Comparison of ENCODE assay signal across 8 mouse cellular contexts in the genomic region with DNA sequence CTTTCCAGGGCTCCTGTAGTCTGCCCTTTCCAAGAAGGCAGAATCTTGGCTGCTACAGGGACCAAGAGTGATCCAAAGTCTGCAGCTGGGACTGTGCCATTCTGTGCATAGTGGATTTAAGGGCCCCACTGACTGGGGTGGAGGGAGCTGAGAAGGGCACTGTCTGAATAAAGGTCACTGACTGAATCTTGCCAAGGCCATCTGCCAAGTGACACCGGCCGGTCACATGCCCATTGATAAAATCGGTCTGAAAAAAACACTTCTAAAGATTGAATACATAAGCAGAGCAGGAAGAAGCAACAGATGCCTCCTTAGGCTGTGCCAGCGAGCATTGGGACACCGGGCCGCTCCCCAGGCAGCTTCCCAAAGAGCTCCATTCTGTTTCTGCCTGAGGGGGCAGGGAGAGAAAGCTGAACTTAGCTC. TPM values are rescaled to one million over a fixed set of nuclear protein-coding genes. Genes with fewer than 3 reads are reported as not detected.
A peak's percentile ranks its signal among the peaks of the same experiment; 100 is the strongest.
DNase-seq lines count a peak whose midpoint lies in the region; ATAC-seq and TF ChIP-seq lines count a peak whose summit lies in the region.

No protein-coding gene starts in this region.

- no peak overlapping the region for H3K9ac ChIP-seq in kidney, postnatal 0 days (ENCODE audit: low read depth, low read length)
- no peak overlapping the region for H3K9ac ChIP-seq in hindbrain, embryonic 15.5 days
- no peak overlapping the region for H3K9ac ChIP-seq in midbrain, embryonic 16.5 days (ENCODE audit: low read depth, low read length)
- H3K9ac ChIP-seq in liver, postnatal 0 days (replicated peaks) = no peak overlapping the region

- H3K4me1 ChIP-seq in kidney, postnatal 0 days (replicated peaks; ENCODE audit: insufficient read depth, low read length) = no peaks in the 10 kb centered on the region
- peaks cover 37% of the 10 kb centered on the region for H3K4me1 ChIP-seq in hindbrain, embryonic 15.5 days (replicated peaks)
- H3K4me1 ChIP-seq in midbrain, embryonic 16.5 days (ENCODE audit: control insufficient read depth, insufficient read depth, low read length) = peaks cover 24% of the 10 kb centered on the region; the same call in 1 of the 2 replicates
- no peaks in the 10 kb centered on the region for H3K4me1 ChIP-seq in liver, postnatal 0 days (ENCODE audit: insufficient read depth)

- 42% methylated on average over 6 of the region's 6 CpGs for WGBS in kidney, postnatal 0 days
- 21% methylated on average over 6 of the region's 6 CpGs for WGBS in hindbrain, embryonic 15.5 days
- 28% methylated on average over 6 of the region's 6 CpGs for WGBS in midbrain, embryonic 16.5 days
- 51% methylated on average over 6 of the region's 6 CpGs for WGBS in liver, postnatal 0 days (ENCODE audit: insufficient replicate concordance)

- no peak overlapping the region for H3K27ac ChIP-seq in kidney, postnatal 0 days
- no peak overlapping the region for H3K27ac ChIP-seq in hindbrain, embryonic 15.5 days (replicated peaks)
- H3K27ac ChIP-seq in midbrain, embryonic 16.5 days (ENCODE audit: low read length) = no peak overlapping the region
- no peak overlapping the region for H3K27ac ChIP-seq in liver, postnatal 0 days (ENCODE audit: low read depth)

- H3K27me3 ChIP-seq in kidney, postnatal 0 days (ENCODE audit: insufficient read depth, low read length) = peaks cover 6% of the 10 kb centered on the region; the same call in 1 of the 2 replicates
- 0 out of 2 replicates have a peak, but pooled peaks cover 23% of the 10 kb centered on the region for H3K27me3 ChIP-seq in hindbrain, embryonic 15.5 days
- H3K27me3 ChIP-seq in midbrain, embryonic 16.5 days (ENCODE audit: control insufficient read depth, insufficient read depth, low read depth, low read length) = peaks cover 8% of the 10 kb centered on the region
- H3K27me3 ChIP-seq in liver, postnatal 0 days (ENCODE audit: insufficient read depth, low read length) = peaks cover 19% of the 10 kb centered on the region

- H3K9me3 ChIP-seq in kidney, postnatal 0 days (replicated peaks; ENCODE audit: low read length) = no peaks in the 10 kb centered on the region
- no peaks in the 10 kb centered on the region for H3K9me3 ChIP-seq in hindbrain, embryonic 15.5 days
- H3K9me3 ChIP-seq in midbrain, embryonic 16.5 days (replicated peaks; ENCODE audit: control insufficient read depth, low read length, poor library complexity, severe bottlenecking) = no peaks in the 10 kb centered on the region
- H3K9me3 ChIP-seq in liver, postnatal 0 days (ENCODE audit: low read length) = no peaks in the 10 kb centered on the region

- 0 out of 2 replicates have a peak overlapping the region, but pooled peaks have one; percentile 6 for H3K4me3 ChIP-seq in kidney, postnatal 0 days (replicated peaks; ENCODE audit: low read depth, low read length)
- H3K4me3 ChIP-seq in hindbrain, embryonic 15.5 days = peak overlapping the region; percentile 33
- H3K4me3 ChIP-seq in midbrain, embryonic 16.5 days (ENCODE audit: low read depth, low read length) = no peak overlapping the region; the same call in 1 of the 2 replicates
- no peak overlapping the region for H3K4me3 ChIP-seq in liver, postnatal 0 days (ENCODE audit: low read depth, low read length)

- no peaks in the 10 kb centered on the region for H3K36me3 ChIP-seq in kidney, postnatal 0 days (ENCODE audit: insufficient read depth, low read length)
- H3K36me3 ChIP-seq in hindbrain, embryonic 15.5 days = no peaks in the 10 kb centered on the region
- no peaks in the 10 kb centered on the region for H3K36me3 ChIP-seq in midbrain, embryonic 16.5 days (ENCODE audit: control insufficient read depth, insufficient read depth, low read length)
- H3K36me3 ChIP-seq in liver, postnatal 0 days (replicated peaks; ENCODE audit: insufficient read depth, low read length) = no peaks in the 10 kb centered on the region

- peak overlapping the region; percentile 58; the same call in 1 of the 2 replicates for H3K4me2 ChIP-seq in kidney, postnatal 0 days (ENCODE audit: low read length)
- H3K4me2 ChIP-seq in hindbrain, embryonic 15.5 days = peak overlapping the region; percentile 69
- H3K4me2 ChIP-seq in midbrain, embryonic 16.5 days (ENCODE audit: low read length) = peak overlapping the region; percentile 63; the same call in 1 of the 2 replicates
- H3K4me2 ChIP-seq in liver, postnatal 0 days (ENCODE audit: low read depth, low read length) = no peak overlapping the region

- no peak for TF ChIP-seq EP300 in liver, postnatal 0 days (IDR thresholded peaks at IDR 0.05; ENCODE audit: low read depth)

- DNase-seq in kidney, postnatal 0 days (ENCODE audit: low spot score) = no peak
- no peak for DNase-seq in kidney, adult 9 months
- peak; percentile 50 to 71 for DNase-seq in cerebellum, postnatal 10 days
- no peak for DNase-seq in ovary, postnatal 36 days (ENCODE audit: low spot score)
- no peak for DNase-seq in liver, postnatal 0 days
- DNase-seq in ovary, adult 18-20 months (ENCODE audit: low spot score) = no peak

- TF ChIP-seq CTCF in kidney, postnatal 0 days (IDR thresholded peaks at IDR 0.05; ENCODE audit: low read depth) = no peak
- TF ChIP-seq CTCF in liver, postnatal 0 days (IDR thresholded peaks at IDR 0.05; ENCODE audit: low read depth) = no peak

- no peak for ATAC-seq in kidney, postnatal 0 days (replicated peaks; ENCODE audit: low FRiP score, low read depth)
- ATAC-seq in hindbrain, embryonic 15.5 days (ENCODE audit: low FRiP score, low read depth) = peak; percentile 74; the same call in 1 of the 2 replicates
- peak; percentile 44; the same call in 1 of the 2 replicates for ATAC-seq in midbrain, embryonic 16.5 days
- ATAC-seq in liver, postnatal 0 days = no peak

RNA-seq across cellular contexts. Expression of gene Cpxm2, which starts 0.8 kb away (rescaled TPM):
- 7.0 and 7.7 TPM in 2 replicates for polyA plus RNA-seq in kidney, postnatal 0 days (2015; fragmentation: Nextera tagmentation; extraction: Ambion mirVana)
- polyA plus RNA-seq in hindbrain, embryonic 15.5 days (2015; fragmentation: Nextera tagmentation; extraction: Ambion mirVana) = 0.82 and 1.4 TPM in 2 replicates
- polyA plus RNA-seq in midbrain, embryonic 16.5 days (2015; fragmentation: Nextera tagmentation; extraction: Ambion mirVana) = 1.3 and 1.6 TPM in 2 replicates
- 0.56 and 0.73 TPM in 2 replicates for polyA plus RNA-seq in liver, postnatal 0 days (2015; fragmentation: Nextera tagmentation; extraction: Ambion mirVana)

Comparison
In these comparisons a context has a peak if more than half of its experiments do, and no peak if none do; other contexts are left out.
1. ATAC-seq: peak in hindbrain, embryonic 15.5 days (single experiment) and midbrain, embryonic 16.5 days (single experiment); none in kidney, postnatal 0 days (single experiment) and liver, postnatal 0 days (single experiment).
2. DNase-seq: peak in cerebellum, postnatal 10 days (2 of 2); none in kidney, postnatal 0 days (single experiment), kidney, adult 9 months (single experiment), ovary, postnatal 36 days (single experiment), liver, postnatal 0 days (single experiment) and ovary, adult 18-20 months (single experiment).
3. H3K4me3 ChIP-seq: peak in kidney, postnatal 0 days (single experiment) and hindbrain, embryonic 15.5 days (single experiment); none in midbrain, embryonic 16.5 days (single experiment) and liver, postnatal 0 days (single experiment).